Mouse (Mus musculus): ENCODE data around the gene Spg21.

Gene Spg21

GRCm38 (mm10) chr9:65447951-65448350, 12.8 kb upstream of the Spg21 start:
- no peak for DNase-seq (ENCODE audit: low read depth, low spot score)
- no peaks in the 10 kb centered on the region for H3K27me3 ChIP-seq (ENCODE audit: control insufficient read depth, insufficient read depth, low read length, poor library complexity, severe bottlenecking)
- peaks cover 17% of the 10 kb centered on the region for H3K36me3 ChIP-seq (ENCODE audit: control insufficient read depth, insufficient read depth, low read length, poor library complexity, severe bottlenecking)

GRCm38 (mm10) chr9:65458975-65459374, 1.8 kb upstream of the Spg21 start:
- Histone ChIP-seq H3K36me3 (ENCODE audit: control insufficient read depth, insufficient read depth, low read length, poor library complexity, severe bottlenecking) (0 out of 2 replicates have a peak, but pooled peaks cover 1% of the 10 kb centered on the region), H3K27me3 (ENCODE audit: control insufficient read depth, insufficient read depth, low read length, poor library complexity, severe bottlenecking) (no peaks in the 10 kb centered on the region)
- no peak for DNase-seq (ENCODE audit: low read depth, low spot score)

- DNase-seq (ENCODE audit: low read depth, low spot score), result no peak
- Histone ChIP-seq H3K36me3 (ENCODE audit: control insufficient read depth, insufficient read depth, low read length, poor library complexity, severe bottlenecking) (no peaks in the 10 kb centered on the region), H3K27me3 (ENCODE audit: control insufficient read depth, insufficient read depth, low read length, poor library complexity, severe bottlenecking) (no peaks in the 10 kb centered on the region)
Observed at GRCm38 (mm10) chr9:65460198-65460597, 549 bp upstream of the Spg21 start.

- Histone ChIP-seq H3K36me3 (ENCODE audit: control insufficient read depth, insufficient read depth, low read length, poor library complexity, severe bottlenecking) (peaks cover 8% of the 10 kb centered on the region; the same call in 1 of the 2 replicates), H3K27me3 (ENCODE audit: control insufficient read depth, insufficient read depth, low read length, poor library complexity, severe bottlenecking) (no peaks in the 10 kb centered on the region)
- DNase-seq (ENCODE audit: low read depth, low spot score), result no peak
Observed at GRCm38 (mm10) chr9:65462544-65462943, 1.8 kb downstream of the Spg21 start.

GRCm38 (mm10) chr9:65464161-65464560, 3.4 kb downstream of the Spg21 start:
- DNase-seq (ENCODE audit: low read depth, low spot score), result no peak
- Histone ChIP-seq H3K27me3 (ENCODE audit: control insufficient read depth, insufficient read depth, low read length, poor library complexity, severe bottlenecking) (no peaks in the 10 kb centered on the region), H3K36me3 (ENCODE audit: control insufficient read depth, insufficient read depth, low read length, poor library complexity, severe bottlenecking) (peaks cover 12% of the 10 kb centered on the region; the same call in 1 of the 2 replicates)

- DNase-seq (ENCODE audit: low read depth, low spot score), result no peak
- Histone ChIP-seq H3K36me3 (ENCODE audit: control insufficient read depth, insufficient read depth, low read length, poor library complexity, severe bottlenecking) (peaks cover 12% of the 10 kb centered on the region; the same call in 1 of the 2 replicates), H3K27me3 (ENCODE audit: control insufficient read depth, insufficient read depth, low read length, poor library complexity, severe bottlenecking) (no peaks in the 10 kb centered on the region)
Observed at GRCm38 (mm10) chr9:65465241-65465640, 4.5 kb downstream of the Spg21 start.

- peaks cover 12% of the 10 kb centered on the region; the same call in 1 of the 2 replicates for H3K36me3 ChIP-seq (ENCODE audit: control insufficient read depth, insufficient read depth, low read length, poor library complexity, severe bottlenecking)
- no peaks in the 10 kb centered on the region for H3K27me3 ChIP-seq (ENCODE audit: control insufficient read depth, insufficient read depth, low read length, poor library complexity, severe bottlenecking)
- DNase-seq (ENCODE audit: low read depth, low spot score), result no peak
Observed at GRCm38 (mm10) chr9:65467686-65468085, 6.9 kb downstream of the Spg21 start.

- no peak for DNase-seq (ENCODE audit: low read depth, low spot score)
- H3K36me3 ChIP-seq (ENCODE audit: control insufficient read depth, insufficient read depth, low read length, poor library complexity, severe bottlenecking), result peaks cover 8% of the 10 kb centered on the region; the same call in 1 of the 2 replicates
- no peaks in the 10 kb centered on the region for H3K27me3 ChIP-seq (ENCODE audit: control insufficient read depth, insufficient read depth, low read length, poor library complexity, severe bottlenecking)
Observed at GRCm38 (mm10) chr9:65472769-65473168, 12.0 kb downstream of the Spg21 start.

GRCm38 (mm10) chr9:65479158-65479557, 18.4 kb downstream of the Spg21 start:
- H3K36me3 ChIP-seq (ENCODE audit: control insufficient read depth, insufficient read depth, low read length, poor library complexity, severe bottlenecking), result peaks cover 15% of the 10 kb centered on the region
- no peaks in the 10 kb centered on the region for H3K27me3 ChIP-seq (ENCODE audit: control insufficient read depth, insufficient read depth, low read length, poor library complexity, severe bottlenecking)

GRCm38 (mm10) chr9:65480071-65480470, 19.3 kb downstream of the Spg21 start:
- Histone ChIP-seq H3K27me3 (ENCODE audit: control insufficient read depth, insufficient read depth, low read length, poor library complexity, severe bottlenecking) (no peaks in the 10 kb centered on the region), H3K36me3 (ENCODE audit: control insufficient read depth, insufficient read depth, low read length, poor library complexity, severe bottlenecking) (peaks cover 21% of the 10 kb centered on the region)
- DNase-seq (ENCODE audit: low read depth, low spot score), result no peak

More at GRCm38 (mm10) chr9:65479158-65479557, 18.4 kb downstream of the Spg21 start:
- DNase-seq (ENCODE audit: low read depth, low spot score), result no peak

GRCm38 (mm10) chr9:65491476-65491875, 30.7 kb downstream of the Spg21 start:
- Histone ChIP-seq H3K36me3 (ENCODE audit: control insufficient read depth, insufficient read depth, low read length, poor library complexity, severe bottlenecking) (peaks cover 5% of the 10 kb centered on the region; the same call in 1 of the 2 replicates), H3K27me3 (ENCODE audit: control insufficient read depth, insufficient read depth, low read length, poor library complexity, severe bottlenecking) (no peaks in the 10 kb centered on the region)
- DNase-seq (ENCODE audit: low read depth, low spot score), result no peak

- DNase-seq (ENCODE audit: low read depth, low spot score), result no peak
- no peaks in the 10 kb centered on the region for H3K27me3 ChIP-seq (ENCODE audit: control insufficient read depth, insufficient read depth, low read length, poor library complexity, severe bottlenecking)
- peaks cover 3% of the 10 kb centered on the region; the same call in 1 of the 2 replicates for H3K36me3 ChIP-seq (ENCODE audit: control insufficient read depth, insufficient read depth, low read length, poor library complexity, severe bottlenecking)
Observed at GRCm38 (mm10) chr9:65492351-65492750, 31.6 kb downstream of the Spg21 start.

GRCm38 (mm10) chr9:65492851-65493250, 32.1 kb downstream of the Spg21 start:
- Histone ChIP-seq H3K27me3 (ENCODE audit: control insufficient read depth, insufficient read depth, low read length, poor library complexity, severe bottlenecking) (no peaks in the 10 kb centered on the region), H3K36me3 (ENCODE audit: control insufficient read depth, insufficient read depth, low read length, poor library complexity, severe bottlenecking) (peaks cover 3% of the 10 kb centered on the region; the same call in 1 of the 2 replicates)
- DNase-seq (ENCODE audit: low read depth, low spot score), result no peak

GRCm38 (mm10) chr9:65502146-65502545, 41.4 kb downstream of the Spg21 start:
- DNase-seq (ENCODE audit: low read depth, low spot score), result no peak
- H3K27me3 ChIP-seq (ENCODE audit: control insufficient read depth, insufficient read depth, low read length, poor library complexity, severe bottlenecking), result no peaks in the 10 kb centered on the region
- H3K36me3 ChIP-seq (ENCODE audit: control insufficient read depth, insufficient read depth, low read length, poor library complexity, severe bottlenecking), result no peaks in the 10 kb centered on the region

GRCm38 (mm10) chr9:65502721-65503505, 42.2 kb downstream of the Spg21 start:
- no peaks in the 10 kb centered on the region for H3K27me3 ChIP-seq (ENCODE audit: control insufficient read depth, insufficient read depth, low read length, poor library complexity, severe bottlenecking)
- no peak for DNase-seq (ENCODE audit: low read depth, low spot score)
- no peaks in the 10 kb centered on the region for H3K36me3 ChIP-seq (ENCODE audit: control insufficient read depth, insufficient read depth, low read length, poor library complexity, severe bottlenecking)

Measured in splenic B cell, adult 2 months (primary cell).